Mouse (Mus musculus) kidney, embryonic 15.5 days (tissue): Measurements from ENCODE around the gene Tmem185b. TPM values are rescaled to one million over a fixed set of nuclear protein-coding genes. Genes with fewer than 3 reads are reported as not detected.

Source experiments
- ATAC-seq: fragments of 200-750 bp; cut with Nextera tagmentation; replicated peaks from 2 replicates; pipeline ENCODE4 v1.8.0; 2017; ENCODE audit warnings: moderate TSS enrichment; ENCODE audit not compliant: low FRiP score
- H3K27ac ChIP-seq: fragments of 300-500 bp; sonication (generic); 2 replicates; pipeline ENCODE4 v1.5.1; 2015; ENCODE audit warnings: mild to moderate bottlenecking, inconsistent platforms
- H3K27me3 ChIP-seq: fragments of 300-500 bp; sonication (generic); 2 replicates; pipeline ENCODE4 v1.6.1; 2015; ENCODE audit warnings: inconsistent platforms
- H3K36me3 ChIP-seq: fragments of 300-500 bp; sonication (generic); 2 replicates; pipeline ENCODE4 v1.6.1; 2015; ENCODE audit warnings: inconsistent platforms
- H3K4me1 ChIP-seq: fragments of 300-500 bp; sonication (generic); 2 replicates; pipeline ENCODE4 v1.6.1; 2015; ENCODE audit warnings: inconsistent platforms
- H3K4me2 ChIP-seq: fragments of 300-500 bp; sonication (generic); 2 replicates; pipeline ENCODE4 v1.6.1; 2015; ENCODE audit warnings: moderate library complexity, mild to moderate bottlenecking, inconsistent platforms
- H3K4me3 ChIP-seq: fragments of 300-500 bp; sonication (generic); replicated peaks from 2 replicates; pipeline ENCODE4 v1.5.1; 2015; ENCODE audit warnings: mild to moderate bottlenecking, inconsistent platforms
- H3K9ac ChIP-seq: fragments of 300-500 bp; sonication (generic); 2 replicates; pipeline ENCODE4 v1.6.1; 2015; ENCODE audit warnings: mild to moderate bottlenecking, inconsistent platforms
- H3K9me3 ChIP-seq: fragments of 300-500 bp; sonication (generic); replicated peaks from 2 replicates; pipeline ENCODE4 v1.6.1; 2016; ENCODE audit warnings: inconsistent platforms
- whole genome bisulfite sequencing: fragments of 180-500 bp; shearing (Covaris S2); methylation state at CpG from one replicate; pipeline ENCODE4 v1.1.7; 2015; ENCODE audit warnings: mixed read lengths; 5-methylcytosine and 5-hydroxymethylcytosine counted together
- polyA plus RNA-seq: library from polyadenylated mRNA; unstranded; fragments of >200 nt; fragmentation: Nextera tagmentation; extraction: Ambion mirVana; gene quantifications from 2 replicates; pipeline ENCODE4 v1.2.1, GENCODE M21; 2015

Gene Tmem185b
- polyA plus RNA-seq = 29.8 and 31.4 TPM in 2 replicates

DNA sequence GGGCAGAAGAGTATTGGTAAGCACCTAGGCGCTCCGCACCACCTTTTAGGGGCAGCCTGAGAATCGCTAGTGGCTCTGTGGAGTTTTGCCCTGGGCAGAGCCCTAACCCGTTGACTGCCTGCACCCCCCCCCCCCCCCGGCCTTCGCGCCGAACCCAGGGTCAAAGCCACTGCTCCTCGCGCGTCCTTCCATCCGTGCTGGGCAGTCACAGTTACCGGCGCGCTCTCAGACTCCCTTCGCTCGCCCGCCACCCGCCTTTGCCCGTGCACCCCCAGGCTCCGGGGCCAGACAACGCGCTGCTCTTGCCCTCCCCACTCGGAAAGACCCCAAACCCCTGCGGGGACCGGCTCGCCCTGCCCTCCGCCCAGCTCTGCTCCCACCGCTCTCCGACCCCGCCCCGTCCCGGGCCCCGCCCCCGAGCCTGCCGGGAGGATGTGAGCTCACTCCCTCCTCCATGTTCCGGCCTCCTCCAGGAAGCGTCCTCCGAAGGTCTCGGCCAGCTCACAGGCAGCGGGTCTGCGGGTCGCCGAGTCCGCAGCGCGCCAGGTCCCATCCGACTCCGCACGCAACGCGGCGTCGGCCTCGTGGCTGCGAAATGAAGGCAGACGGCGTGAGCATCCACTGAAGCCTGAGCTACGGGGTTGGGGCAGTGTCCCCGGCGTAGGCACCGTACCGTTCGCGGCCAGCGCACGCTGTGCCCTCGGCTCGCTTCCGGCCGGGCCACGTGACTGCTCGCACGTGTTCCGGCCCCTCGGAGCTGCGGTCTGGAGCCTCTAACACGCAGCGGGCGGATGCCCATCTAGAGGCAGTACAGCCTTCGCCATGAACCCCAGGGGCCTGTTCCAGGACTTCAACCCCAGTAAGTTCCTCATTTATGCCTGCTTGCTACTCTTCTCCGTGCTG is at the start of gene Tmem185b:
Gene Tmem185b, plus strand, starts transcription at position 472 of the 903 bp plus-strand sequence.
- ATAC-seq = peak; percentile 97
- Histone ChIP-seq H3K4me1 (peaks cover 30% of the 10 kb centered on the region), H3K9me3 (peaks cover 17% of the 10 kb centered on the region), H3K36me3 (peaks cover 34% of the 10 kb centered on the region), H3K27me3 (no peaks in the 10 kb centered on the region), H3K27ac (peak within 1 kb of the TSS; percentile 86), H3K9ac (peak within 1 kb of the TSS; percentile 66), H3K4me3 (peak within 1 kb of the TSS; percentile 62), H3K4me2 (peak within 1 kb of the TSS; percentile 89)
- WGBS = 2% methylated on average over 77 of the region's 82 CpGs

DNA sequence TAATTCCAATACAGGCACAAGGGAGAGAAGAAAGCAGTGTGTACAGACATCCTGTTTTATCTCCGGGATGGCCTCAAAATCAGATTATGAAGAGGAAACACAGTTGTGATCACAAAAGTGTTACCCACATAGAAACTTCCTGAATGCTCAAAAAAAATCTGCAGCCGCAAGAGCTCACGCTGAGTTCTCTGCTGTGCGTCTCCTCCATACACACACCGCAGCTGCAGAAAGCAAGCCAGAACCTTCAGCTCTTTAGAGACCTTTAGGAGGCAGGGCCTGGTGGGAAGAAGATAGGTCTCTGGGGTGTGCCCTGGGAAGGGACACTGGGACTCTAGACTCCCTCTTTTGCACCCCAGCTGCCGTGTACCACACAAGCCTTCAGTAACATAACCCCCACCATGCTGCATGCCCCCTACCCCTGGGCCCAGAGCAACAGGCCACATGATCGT is 49.0 kb upstream of the Tmem185b start:
- Histone ChIP-seq H3K36me3 (peaks cover 72% of the 10 kb centered on the region), H3K27ac (no peak overlapping the region), H3K9ac (no peak overlapping the region), H3K9me3 (no peaks in the 10 kb centered on the region), H3K4me1 (0 out of 2 replicates have a peak, but pooled peaks cover 2% of the 10 kb centered on the region), H3K27me3 (no peaks in the 10 kb centered on the region), H3K4me2 (no peak overlapping the region), H3K4me3 (no peak overlapping the region)
- 81% methylated on average over 7 of the region's 7 CpGs for WGBS
- ATAC-seq = no peak

DNA sequence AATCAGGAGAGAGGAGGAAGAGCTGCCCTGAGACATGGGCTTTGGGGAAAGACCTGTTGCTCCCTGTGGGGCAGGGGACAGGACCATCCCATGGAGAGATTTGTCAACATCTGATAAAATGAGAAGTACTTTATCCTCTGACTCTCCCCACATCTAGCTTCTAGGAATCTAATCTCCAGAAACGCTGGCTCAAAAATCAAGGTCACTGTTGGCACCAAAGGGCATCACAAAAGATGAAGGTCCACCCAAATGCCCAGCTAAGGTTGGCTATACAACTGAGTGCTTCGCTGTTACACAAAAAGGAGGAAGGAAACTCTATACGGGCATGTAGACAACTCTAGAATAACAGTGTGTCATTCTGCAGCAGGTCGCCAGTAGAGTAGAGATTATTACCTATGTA is 46.3 kb upstream of the Tmem185b start:
- Histone ChIP-seq H3K27ac (no peak overlapping the region), H3K36me3 (peaks cover 59% of the 10 kb centered on the region)
- 75% methylated on average over 4 of the region's 4 CpGs for WGBS

DNA sequence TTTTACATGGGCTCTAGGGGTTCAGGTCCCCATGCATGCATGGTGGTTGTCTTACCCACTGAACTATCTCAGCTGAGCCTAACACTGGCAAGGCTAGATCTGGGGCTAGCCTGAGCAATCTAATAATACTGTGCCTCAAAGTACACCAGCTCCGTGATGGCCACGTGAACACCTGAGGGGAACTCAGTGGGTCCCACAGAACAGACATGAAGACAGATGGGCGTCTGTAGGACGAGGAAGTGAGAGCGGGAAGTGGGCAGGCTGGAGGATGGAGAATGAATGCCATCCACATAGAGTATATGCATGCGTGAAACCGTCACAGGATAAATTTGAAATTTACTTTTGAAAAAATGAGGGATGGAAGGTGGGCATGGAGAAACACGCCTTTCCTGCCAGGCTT is 45.3 kb upstream of the Tmem185b start:
- no peak for ATAC-seq
- H3K4me3 ChIP-seq = no peak overlapping the region
- 93% methylated on average over 8 of the region's 8 CpGs for WGBS
- no peak overlapping the region for H3K9ac ChIP-seq
- H3K4me2 ChIP-seq = no peak overlapping the region
- H3K4me1 ChIP-seq = peaks cover 6% of the 10 kb centered on the region; the same call in 1 of the 2 replicates
- no peak overlapping the region for H3K27ac ChIP-seq
- H3K36me3 ChIP-seq = peaks cover 49% of the 10 kb centered on the region
- H3K27me3 ChIP-seq = no peaks in the 10 kb centered on the region
- no peaks in the 10 kb centered on the region for H3K9me3 ChIP-seq

More for the DNA sequence above, 46.3 kb upstream of the Tmem185b start:
- ATAC-seq = no peak
- Histone ChIP-seq H3K4me3 (no peak overlapping the region), H3K4me1 (0 out of 2 replicates have a peak, but pooled peaks cover 6% of the 10 kb centered on the region), H3K9ac (no peak overlapping the region), H3K27me3 (no peaks in the 10 kb centered on the region), H3K9me3 (no peaks in the 10 kb centered on the region), H3K4me2 (no peak overlapping the region)

DNA sequence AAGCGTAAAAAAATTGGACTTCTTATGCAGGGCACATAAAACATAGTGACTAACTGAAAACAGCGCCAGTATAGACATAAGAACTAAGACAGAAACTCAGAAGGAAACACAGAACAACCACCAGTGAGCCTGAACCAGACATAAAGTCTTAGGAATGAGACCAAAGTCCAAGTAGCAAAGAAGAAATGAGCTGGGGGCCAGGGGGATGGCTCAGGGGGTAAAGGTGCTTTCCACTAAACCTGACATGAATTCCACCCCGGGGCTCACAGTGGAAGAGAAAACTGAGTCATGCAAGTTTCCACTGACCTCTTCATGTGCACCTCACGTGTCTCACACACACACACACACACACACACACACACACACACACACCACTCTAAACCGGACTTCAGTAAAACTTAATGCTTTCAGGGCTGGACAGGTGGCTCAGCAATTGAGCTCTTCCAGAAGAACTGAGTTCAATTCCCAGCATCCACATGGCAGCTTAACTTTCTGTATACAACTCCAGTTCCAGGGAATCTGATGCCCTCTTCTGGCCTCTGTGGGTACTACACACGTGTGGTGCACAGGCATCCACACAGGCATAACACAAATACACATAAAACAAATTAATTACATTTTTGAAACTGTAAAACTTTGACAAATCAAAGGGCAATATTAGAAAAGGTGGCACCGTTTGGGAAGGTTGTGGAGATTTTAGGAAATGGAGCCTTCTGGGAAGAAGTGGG is 44.6 kb upstream of the Tmem185b start:
- 93% methylated on average over 7 of the region's 7 CpGs for WGBS
- peaks cover 11% of the 10 kb centered on the region for H3K4me1 ChIP-seq
- no peak overlapping the region for H3K4me2 ChIP-seq
- H3K36me3 ChIP-seq = peaks cover 42% of the 10 kb centered on the region
- H3K27ac ChIP-seq = no peak overlapping the region
- no peaks in the 10 kb centered on the region for H3K9me3 ChIP-seq
- ATAC-seq = no peak
- H3K9ac ChIP-seq = no peak overlapping the region
- H3K4me3 ChIP-seq = no peak overlapping the region
- no peaks in the 10 kb centered on the region for H3K27me3 ChIP-seq

DNA sequence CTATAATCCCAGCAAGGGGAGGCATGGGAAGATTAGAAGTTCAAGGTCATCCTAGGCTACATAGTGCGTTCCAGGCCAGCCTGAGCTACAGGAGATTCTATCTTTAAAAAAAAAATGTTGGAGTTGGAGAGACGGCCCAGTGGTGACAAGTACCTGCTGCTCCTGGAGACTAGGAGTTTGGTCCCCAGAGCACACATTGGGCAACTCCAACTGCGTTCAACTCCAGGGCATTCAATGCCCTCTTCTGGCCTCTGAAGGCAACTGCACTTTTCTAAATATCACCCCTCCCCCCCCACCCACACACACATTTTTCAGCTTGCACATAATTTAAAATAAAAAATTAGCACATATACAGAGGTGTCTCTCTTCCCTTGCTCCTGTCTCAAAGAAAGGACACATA is 43.1 kb upstream of the Tmem185b start:
- peaks cover 29% of the 10 kb centered on the region for H3K36me3 ChIP-seq

DNA sequence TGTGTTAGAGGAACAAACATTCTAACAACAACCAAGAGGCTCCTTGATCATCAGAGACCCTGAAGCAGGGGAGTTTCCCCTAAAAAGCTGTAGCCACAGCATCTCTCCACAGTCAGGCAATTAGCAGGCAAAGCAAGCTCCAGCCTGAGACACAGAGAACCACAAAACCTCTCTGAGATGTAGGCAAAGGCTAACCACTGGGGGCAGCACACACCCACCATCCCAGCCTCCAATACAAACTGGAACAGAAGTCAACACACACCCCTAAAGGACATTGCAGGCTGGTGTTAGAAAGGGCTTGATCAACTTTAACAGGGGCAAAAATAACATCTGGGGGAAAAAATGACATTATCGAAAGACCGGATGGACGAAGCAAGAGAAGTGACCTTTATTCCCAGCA is 41.5 kb upstream of the Tmem185b start:
- Histone ChIP-seq H3K4me3 (no peak overlapping the region), H3K27ac (no peak overlapping the region), H3K27me3 (no peaks in the 10 kb centered on the region), H3K4me2 (no peak overlapping the region), H3K9ac (no peak overlapping the region), H3K9me3 (no peaks in the 10 kb centered on the region), H3K4me1 (peaks cover 33% of the 10 kb centered on the region), H3K36me3 (peaks cover 26% of the 10 kb centered on the region)
- WGBS = 55% methylated on average over 3 of the region's 3 CpGs
- ATAC-seq = 0 out of 2 replicates have a peak, but pooled peaks have one; percentile 26

More for the DNA sequence above, 43.1 kb upstream of the Tmem185b start:
- WGBS = 62% methylated on average over 3 of the region's 3 CpGs
- Histone ChIP-seq H3K27me3 (no peaks in the 10 kb centered on the region), H3K9ac (no peak overlapping the region), H3K4me1 (peaks cover 26% of the 10 kb centered on the region), H3K9me3 (no peaks in the 10 kb centered on the region), H3K4me3 (no peak overlapping the region), H3K27ac (no peak overlapping the region), H3K4me2 (no peak overlapping the region)
- ATAC-seq = no peak

DNA sequence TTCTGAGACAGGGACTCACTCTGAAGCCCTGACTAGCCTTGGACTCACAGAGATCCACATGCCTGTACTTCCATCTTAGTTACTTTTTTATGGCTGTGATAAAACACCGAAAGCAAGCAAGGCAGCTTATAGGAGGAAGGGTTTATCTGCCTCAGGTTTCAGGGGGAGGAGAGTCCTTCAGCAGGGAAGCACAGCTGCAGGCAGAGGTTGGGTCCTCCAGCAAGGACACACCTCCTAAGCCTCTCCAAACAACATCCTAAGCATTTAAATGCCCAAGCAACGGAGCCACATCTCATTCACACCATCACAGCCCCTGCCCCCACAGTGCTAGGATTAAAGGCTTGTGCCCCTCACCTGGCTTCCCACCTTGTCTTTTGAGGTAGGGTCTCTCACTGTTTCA is 40.1 kb upstream of the Tmem185b start:
- H3K36me3 ChIP-seq = peaks cover 19% of the 10 kb centered on the region
- peaks cover 37% of the 10 kb centered on the region for H3K4me1 ChIP-seq
- ATAC-seq = no peak
- H3K4me2 ChIP-seq = no peak overlapping the region
- H3K4me3 ChIP-seq = no peak overlapping the region
- no peaks in the 10 kb centered on the region for H3K9me3 ChIP-seq
- no peak overlapping the region for H3K9ac ChIP-seq
- no peak overlapping the region for H3K27ac ChIP-seq
- WGBS = 25% methylated on average over 2 of the region's 2 CpGs
- H3K27me3 ChIP-seq = no peaks in the 10 kb centered on the region

DNA sequence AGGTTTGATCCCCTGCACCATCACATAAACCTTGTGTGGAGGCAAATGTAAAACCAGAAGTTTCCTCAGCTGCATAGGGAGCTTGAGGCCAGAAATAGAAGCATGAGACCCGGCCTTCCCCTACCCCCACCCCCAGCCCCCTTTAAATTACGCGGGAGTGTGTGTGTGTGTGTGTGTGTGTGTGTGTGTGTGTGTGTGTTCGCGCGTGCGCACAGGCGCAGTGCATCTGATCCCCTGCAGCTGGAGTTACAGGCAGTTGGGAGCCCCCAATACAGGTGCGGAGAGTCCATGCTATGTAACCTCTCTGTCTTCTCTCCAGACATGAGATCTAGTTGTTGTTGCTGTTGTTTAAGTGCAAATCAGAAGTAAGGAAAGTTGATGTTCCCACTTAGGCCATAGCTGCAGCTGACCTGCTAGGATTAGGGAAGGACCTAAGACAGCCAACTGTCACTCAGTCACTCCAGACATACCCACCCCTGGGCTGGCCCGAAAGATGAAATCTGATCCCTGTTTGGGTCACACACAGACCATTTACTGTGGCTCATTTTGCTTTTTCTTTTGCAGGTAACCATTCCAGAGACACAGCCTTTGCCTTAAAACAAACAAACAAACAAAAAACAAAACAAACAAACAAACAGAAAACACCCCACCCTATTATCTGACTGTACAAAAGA is 37.9 kb upstream of the Tmem185b start:
- no peak for ATAC-seq
- Histone ChIP-seq H3K4me3 (no peak overlapping the region), H3K27me3 (no peaks in the 10 kb centered on the region), H3K36me3 (0 out of 2 replicates have a peak, but pooled peaks cover under 1% of the 10 kb centered on the region), H3K4me2 (no peak overlapping the region), H3K9ac (no peak overlapping the region), H3K4me1 (peaks cover 59% of the 10 kb centered on the region), H3K27ac (no peak overlapping the region), H3K9me3 (no peaks in the 10 kb centered on the region)
- WGBS = 44% methylated on average over 10 of the region's 10 CpGs

DNA sequence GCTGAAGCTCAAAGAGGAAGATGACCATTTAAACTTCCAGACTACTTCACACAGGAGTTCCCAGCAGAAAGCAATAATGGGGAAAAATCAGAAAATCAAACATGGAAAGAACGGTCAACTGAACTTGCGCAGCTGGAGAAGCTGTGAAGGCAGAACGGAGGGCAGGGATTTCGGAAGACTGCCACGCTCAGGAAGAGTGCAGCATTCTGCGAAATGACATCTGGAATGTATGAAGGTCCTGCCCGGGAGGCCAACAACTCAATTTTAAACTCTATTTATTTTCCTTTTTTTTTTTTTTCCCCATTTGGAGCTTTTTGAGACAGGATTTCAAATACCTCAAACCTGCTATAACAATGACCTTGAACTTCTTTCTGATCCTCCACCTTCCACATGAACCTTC is 35.2 kb upstream of the Tmem185b start:
- ATAC-seq = no peak
- Histone ChIP-seq H3K4me3 (no peak overlapping the region), H3K27me3 (no peaks in the 10 kb centered on the region), H3K4me2 (no peak overlapping the region), H3K36me3 (0 out of 2 replicates have a peak, but pooled peaks cover 4% of the 10 kb centered on the region), H3K9me3 (no peaks in the 10 kb centered on the region), H3K4me1 (peaks cover 63% of the 10 kb centered on the region), H3K9ac (no peak overlapping the region), H3K27ac (no peak overlapping the region)
- WGBS = 70% methylated on average over 7 of the region's 7 CpGs

DNA sequence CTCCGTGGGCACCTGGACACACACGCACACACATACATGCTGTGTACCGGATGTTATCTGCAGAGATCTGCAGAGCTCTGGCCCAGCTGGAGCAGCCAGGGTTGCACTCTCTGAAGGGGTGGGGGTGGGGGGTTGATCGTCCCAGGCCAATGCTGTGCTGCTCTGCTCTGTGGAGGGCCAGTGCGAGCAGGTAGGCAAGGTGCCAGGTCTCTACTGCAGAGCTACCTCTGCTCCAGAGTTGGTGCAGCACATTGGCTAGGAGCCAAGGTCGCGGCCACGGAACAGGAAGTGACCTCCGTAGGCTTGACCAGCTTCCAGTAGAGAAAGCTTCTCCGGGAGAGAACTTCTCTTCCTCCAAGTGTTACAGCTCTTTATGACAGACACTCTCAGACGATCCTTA is 33.9 kb upstream of the Tmem185b start:
- no peaks in the 10 kb centered on the region for H3K27me3 ChIP-seq
- 0 out of 2 replicates have a peak, but pooled peaks cover 4% of the 10 kb centered on the region for H3K36me3 ChIP-seq
- peaks cover 62% of the 10 kb centered on the region for H3K4me1 ChIP-seq
- H3K4me3 ChIP-seq = no peak overlapping the region
- H3K9me3 ChIP-seq = no peaks in the 10 kb centered on the region
- H3K9ac ChIP-seq = no peak overlapping the region
- ATAC-seq = peak; percentile 90
- peak overlapping the region; percentile 87 for H3K27ac ChIP-seq
- peak overlapping the region; percentile 45 for H3K4me2 ChIP-seq
- 21% methylated on average over 11 of the region's 11 CpGs for WGBS
